Mouse (Mus musculus) macrophage (primary cell): Measurements from ENCODE around the gene Syngr2. TPM values are rescaled to one million over a fixed set of nuclear protein-coding genes. Genes with fewer than 3 reads are reported as not detected.
"Not testable (repeated sequence)": the region's sequence is repeated elsewhere in the genome, so short reads cannot be mapped to it uniquely, and the experiment has no call there.

Source experiments
- H3K27ac ChIP-seq: fragments of 350-480 bp; formaldehyde crosslinking; 2 replicates; pipeline ENCODE4 v1.9.0; 2021
- H3K36me3 ChIP-seq: fragments of 350-480 bp; formaldehyde crosslinking; 2 replicates; pipeline ENCODE4 v1.9.0; 2021; ENCODE audit errors: inconsistent target
- H3K4me3 ChIP-seq: fragments of 350-480 bp; formaldehyde crosslinking; 2 replicates; pipeline ENCODE4 v1.9.0; 2021; ENCODE audit errors: inconsistent target
- H3K79me2 ChIP-seq: fragments of 350-480 bp; formaldehyde crosslinking; 2 replicates; pipeline ENCODE4 v1.9.0; 2021; ENCODE audit errors: inconsistent target
- WGBS: methylation state at CpG from one replicate; pipeline ENCODE4 v1.1.7; 2026; ENCODE audit warnings: inconsistent platforms; ENCODE audit not compliant: missing documents; 5-methylcytosine and 5-hydroxymethylcytosine counted together
- polyA plus RNA-seq: library from polyadenylated mRNA; stranded (reverse); fragments of 250-400 nt; gene quantifications from 3 replicates; pipeline ENCODE4 v1.2.4, GENCODE M21; 2018; ENCODE audit warnings: inconsistent platforms

Gene Syngr2
- polyA plus RNA-seq, 1 experiment from 2014 or later: 138 TPM

- peaks cover 26% of the 10 kb centered on the region; the same call in 1 of the 2 replicates for H3K36me3 ChIP-seq
- WGBS: under 1% methylated on average over 21 of the region's 21 CpGs
Observed at GRCm38 (mm10) chr11:117810401-117811046, 1.1 kb downstream of the Syngr2 start.

GRCm38 (mm10) chr11:117813867-117814266 lies 4.4 kb downstream of the Syngr2 start:
- Histone ChIP-seq H3K27ac (no peak overlapping the region), H3K79me2 (peaks cover 91% of the 10 kb centered on the region), H3K4me3 (no peak overlapping the region), H3K36me3 (peaks cover 49% of the 10 kb centered on the region)
- WGBS: 64% methylated on average over 5 of the region's 5 CpGs

More at GRCm38 (mm10) chr11:117810401-117811046, 1.1 kb downstream of the Syngr2 start:
- Histone ChIP-seq H3K79me2 (peaks cover 57% of the 10 kb centered on the region), H3K4me3 (peak overlapping the region; percentile 95), H3K27ac (peak overlapping the region; percentile 75)

- Histone ChIP-seq H3K27ac (no peak overlapping the region), H3K4me3 (no peak overlapping the region), H3K79me2 (peaks cover 100% of the 10 kb centered on the region), H3K36me3 (peaks cover 55% of the 10 kb centered on the region)
- 57% methylated on average over 6 of the region's 6 CpGs for WGBS
Observed at GRCm38 (mm10) chr11:117814704-117815366, 5.4 kb downstream of the Syngr2 start.

GRCm38 (mm10) chr11:117815850-117816249 lies 6.4 kb downstream of the Syngr2 start:
- not testable (repeated sequence) for H3K4me3 ChIP-seq, H3K27ac ChIP-seq
- Histone ChIP-seq H3K79me2 (peaks cover 100% of the 10 kb centered on the region), H3K36me3 (peaks cover 55% of the 10 kb centered on the region)
- 94% methylated on average over 6 of the region's 9 CpGs for WGBS

GRCm38 (mm10) chr11:117816389-117816996 lies 7.0 kb downstream of the Syngr2 start:
- Histone ChIP-seq H3K36me3 (peaks cover 55% of the 10 kb centered on the region), H3K4me3 (no peak overlapping the region), H3K27ac (no peak overlapping the region), H3K79me2 (peaks cover 100% of the 10 kb centered on the region)
- WGBS: 92% methylated on average over 9 of the region's 13 CpGs

GRCm38 (mm10) chr11:117819095-117819494 lies 9.6 kb downstream of the Syngr2 start:
- whole genome bisulfite sequencing: 88% methylated on average over 8 of the region's 8 CpGs
- peaks cover 40% of the 10 kb centered on the region for H3K36me3 ChIP-seq
- H3K27ac ChIP-seq: no peak overlapping the region
- H3K4me3 ChIP-seq: no peak overlapping the region
- peaks cover 100% of the 10 kb centered on the region for H3K79me2 ChIP-seq

GRCm38 (mm10) chr11:117820173-117820572 lies 10.7 kb downstream of the Syngr2 start:
- peaks cover 30% of the 10 kb centered on the region for H3K36me3 ChIP-seq
- WGBS: 96% methylated on average over 7 of the region's 7 CpGs
- no peak overlapping the region for H3K27ac ChIP-seq
- peaks cover 96% of the 10 kb centered on the region for H3K79me2 ChIP-seq
- no peak overlapping the region for H3K4me3 ChIP-seq

- WGBS: 88% methylated on average over 9 of the region's 9 CpGs
- Histone ChIP-seq H3K79me2 (peaks cover 81% of the 10 kb centered on the region), H3K27ac (no peak overlapping the region), H3K36me3 (peaks cover 26% of the 10 kb centered on the region), H3K4me3 (no peak overlapping the region)
Observed at GRCm38 (mm10) chr11:117821868-117822267, 12.4 kb downstream of the Syngr2 start.

- 97% methylated on average over 7 of the region's 7 CpGs for WGBS
- Histone ChIP-seq H3K36me3 (peaks cover 17% of the 10 kb centered on the region), H3K4me3 (no peak overlapping the region), H3K27ac (no peak overlapping the region), H3K79me2 (peaks cover 72% of the 10 kb centered on the region)
Observed at GRCm38 (mm10) chr11:117822728-117823241, 13.3 kb downstream of the Syngr2 start.

- H3K79me2 ChIP-seq: peaks cover 66% of the 10 kb centered on the region
- H3K36me3 ChIP-seq: peaks cover 10% of the 10 kb centered on the region; the same call in 1 of the 2 replicates
- 90% methylated on average over 6 of the region's 6 CpGs for WGBS
- no peak overlapping the region for H3K4me3 ChIP-seq
- peak overlapping the region; percentile 87; the same call in 1 of the 2 replicates for H3K27ac ChIP-seq
Observed at GRCm38 (mm10) chr11:117823411-117823810, 13.9 kb downstream of the Syngr2 start.

GRCm38 (mm10) chr11:117824060-117824969 lies 14.8 kb downstream of the Syngr2 start:
- 22% methylated on average over 23 of the region's 23 CpGs for WGBS
- peak overlapping the region; percentile 87 for H3K27ac ChIP-seq
- peaks cover 57% of the 10 kb centered on the region for H3K79me2 ChIP-seq
- peak overlapping the region; percentile 67 for H3K4me3 ChIP-seq
- H3K36me3 ChIP-seq: peaks cover 1% of the 10 kb centered on the region; the same call in 1 of the 2 replicates

GRCm38 (mm10) chr11:117825333-117826101 lies 16.0 kb downstream of the Syngr2 start, which contains the start of the genes Afmid and Tk1:
TSS of gene Afmid (plus strand) at chr11:117825924.
TSS of gene Tk1 (minus strand) at chr11:117826092.
- Histone ChIP-seq H3K79me2 (peaks cover 45% of the 10 kb centered on the region), H3K36me3 (no peaks in the 10 kb centered on the region), H3K27ac (peak within 1 kb of the TSS; percentile 87), H3K4me3 (peak within 1 kb of the TSS; percentile 67)
- under 1% methylated on average over 33 of the region's 34 CpGs for WGBS

- H3K79me2 ChIP-seq: peaks cover 38% of the 10 kb centered on the region
- peak overlapping the region; percentile 87 for H3K27ac ChIP-seq
- H3K4me3 ChIP-seq: peak overlapping the region; percentile 67
- H3K36me3 ChIP-seq: no peaks in the 10 kb centered on the region
- 73% methylated on average over 5 of the region's 5 CpGs for WGBS
Observed at GRCm38 (mm10) chr11:117826164-117826563, 16.7 kb downstream of the Syngr2 start.
